Mouse (Mus musculus): ENCODE results near the gene Rnf213. TPM values are rescaled to one million over a fixed set of nuclear protein-coding genes. Genes with fewer than 3 reads are reported as not detected.

The Rnf213 gene
- total RNA-seq, 2 experiments from 2014 or later, result 9.2 to 10.9 TPM

GRCm38 (mm10) chr11:119514967-119515636 is 122.2 kb downstream of the Rnf213 start:
- no peak for DNase-seq (ENCODE audit: low spot score in 2 of 2)

GRCm38 (mm10) chr11:119515823-119516676 is 123.2 kb downstream of the Rnf213 start:
- DNase-seq (ENCODE audit: low spot score in 2 of 2), result no peak

GRCm38 (mm10) chr11:119516677-119517361 is 123.9 kb downstream of the Rnf213 start:
- DNase-seq (ENCODE audit: low spot score in 2 of 2), result no peak

- DNase-seq (ENCODE audit: low spot score in 2 of 2), result no peak
Measured at GRCm38 (mm10) chr11:119519387-119519786, 126.5 kb downstream of the Rnf213 start.

GRCm38 (mm10) chr11:119520005-119520712 is 127.3 kb downstream of the Rnf213 start:
- DNase-seq (ENCODE audit: low spot score in 2 of 2), result no peak

- DNase-seq (ENCODE audit: low spot score in 2 of 2), result no peak
Measured at GRCm38 (mm10) chr11:119520713-119521063, 127.8 kb downstream of the Rnf213 start.

- no peak for DNase-seq (ENCODE audit: low spot score in 2 of 2)
Measured at GRCm38 (mm10) chr11:119521920-119522710, 129.2 kb downstream of the Rnf213 start.

- DNase-seq (ENCODE audit: low spot score in 2 of 2), result no peak
Measured at GRCm38 (mm10) chr11:119522779-119523178, 129.9 kb downstream of the Rnf213 start.

GRCm38 (mm10) chr11:119523392-119523791 is 130.5 kb downstream of the Rnf213 start:
- no peak for DNase-seq (ENCODE audit: low spot score in 2 of 2)

- peak; percentile 59 to 82 for DNase-seq (ENCODE audit: low spot score in 2 of 2)
Measured at GRCm38 (mm10) chr11:119524545-119524949, 131.6 kb downstream of the Rnf213 start.

- DNase-seq (ENCODE audit: low spot score in 2 of 2), result no peak
Measured at GRCm38 (mm10) chr11:119526068-119526966, 133.4 kb downstream of the Rnf213 start.

GRCm38 (mm10) chr11:119528930-119529329 is 136.0 kb downstream of the Rnf213 start:
- DNase-seq (ENCODE audit: low spot score in 2 of 2), result no peak

- DNase-seq (ENCODE audit: low spot score in 2 of 2), result no peak
Measured at GRCm38 (mm10) chr11:119532460-119532859, 139.6 kb downstream of the Rnf213 start.

GRCm38 (mm10) chr11:119533745-119534144 is 140.8 kb downstream of the Rnf213 start:
- no peak for DNase-seq (ENCODE audit: low spot score in 2 of 2)

Small RNA genes lying within 50 kb of the gene (microRNA-seq; reads per million reads assigned to microRNA genes)
- not detected for gene Mir1932

Other genes starting within 250 kb of the Rnf213 start
- 10 to 100 TPM; 23.3 to 23.6 TPM for gene Tbc1d16, start 164.6 kb upstream of the Rnf213 start, total RNA-seq (2021)
- gene Ccdc40, start 164.5 kb upstream of the Rnf213 start, total RNA-seq (2021), result under 1 TPM; 0.12 to 0.16 TPM
- gene Gaa, start 125.2 kb upstream of the Rnf213 start, total RNA-seq (2021), result 10 to 100 TPM; 59.2 to 69.4 TPM
- 100 to 1,000 TPM; 106 to 113 TPM for gene Eif4a3, start 93.0 kb upstream of the Rnf213 start, total RNA-seq (2021)
- gene Card14, start 85.3 kb upstream of the Rnf213 start, total RNA-seq (2021), result under 1 TPM; 0.73 to 0.93 TPM
- gene Sgsh, start 37.6 kb upstream of the Rnf213 start, total RNA-seq (2021), result 1 to 10 TPM; 5.9 to 6.5 TPM
- 1 to 10 TPM; 5.3 TPM for gene Slc26a11, start 37.5 kb upstream of the Rnf213 start, total RNA-seq (2021)
- 10 to 100 TPM; 19.3 to 22.1 TPM for gene Endov, start 98.2 kb downstream of the Rnf213 start, total RNA-seq (2021)
- gene Nptx1, start 154.7 kb downstream of the Rnf213 start, total RNA-seq (2021), result under 1 TPM; 0.67 to 0.88 TPM
- gene Rptor, start 209.8 kb downstream of the Rnf213 start, total RNA-seq (2021), result 10 to 100 TPM; 42.8 to 47.5 TPM